Mouse (Mus musculus) gastrocnemius, postnatal 36 days (tissue): ENCODE data around the gene Itpkb. TPM values are rescaled to one million over a fixed set of nuclear protein-coding genes. Genes with fewer than 3 reads are reported as not detected.
A peak's percentile ranks its signal among the peaks of the same experiment; 100 is the strongest.

Experiments
- DNase-seq, 2 experiments: peaks; one replicate each; pipeline ENCODE4 v3.0.0; 2022
- intact Hi-C: fragments of 180-260 bp; cut with DNase I; formaldehyde crosslinking; loops from one replicate; pipeline ENCODE4 v1.15.1; 2025
- total RNA-seq, 2 experiments: library from RNA; stranded (reverse); gene quantifications; 2 replicates each; pipeline ENCODE4 v1.2.3; 2021

The Itpkb gene
- total RNA-seq, 2 experiments from 2014 or later = 16.0 to 18.2 TPM

DNA sequence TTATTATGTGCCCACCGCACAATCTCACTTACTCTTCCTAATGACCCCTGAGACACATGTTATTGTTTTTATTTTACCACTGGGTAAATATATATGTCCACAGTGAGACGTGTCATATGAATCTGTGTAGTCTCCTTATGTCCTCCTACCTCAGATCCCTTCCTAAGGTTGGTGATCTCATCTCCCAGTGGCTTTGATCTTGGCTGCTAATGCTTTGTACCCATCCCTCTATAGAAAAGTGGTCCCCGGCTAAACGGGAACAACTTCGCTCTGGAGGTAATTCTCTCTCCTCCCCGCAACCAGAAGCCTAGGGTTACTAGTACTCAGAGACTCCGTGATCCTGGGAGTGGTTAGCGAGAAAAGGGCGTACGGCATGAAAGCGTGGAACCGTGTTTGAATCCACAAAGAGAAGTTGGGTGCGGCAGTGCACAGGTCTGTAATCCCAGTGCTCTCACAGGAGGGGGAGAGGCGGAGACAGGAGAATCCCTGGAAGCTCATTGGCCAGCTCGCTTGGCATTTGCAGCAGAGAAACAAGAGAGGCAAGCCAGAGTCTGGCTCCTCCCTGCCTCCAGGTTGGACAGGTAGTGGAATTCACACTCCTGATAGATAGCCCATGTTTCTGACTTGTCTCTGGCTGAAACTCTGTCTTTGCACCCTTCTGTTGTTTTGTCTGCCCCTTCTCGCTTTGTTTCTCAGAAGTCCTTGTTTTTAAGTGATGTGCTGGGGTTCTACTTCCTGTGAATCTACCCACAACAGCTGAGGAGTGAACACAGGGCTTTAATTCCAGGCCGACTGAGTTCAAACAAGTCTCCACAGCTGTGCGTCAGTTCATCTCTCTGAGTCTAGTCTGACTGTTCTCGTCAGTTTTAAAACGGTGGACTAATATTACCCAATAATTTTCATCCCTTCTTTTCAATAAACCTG lies 16.5 kb upstream of the Itpkb start:
- intact Hi-C loops = no loop called here
- DNase-seq = no peak

DNA sequence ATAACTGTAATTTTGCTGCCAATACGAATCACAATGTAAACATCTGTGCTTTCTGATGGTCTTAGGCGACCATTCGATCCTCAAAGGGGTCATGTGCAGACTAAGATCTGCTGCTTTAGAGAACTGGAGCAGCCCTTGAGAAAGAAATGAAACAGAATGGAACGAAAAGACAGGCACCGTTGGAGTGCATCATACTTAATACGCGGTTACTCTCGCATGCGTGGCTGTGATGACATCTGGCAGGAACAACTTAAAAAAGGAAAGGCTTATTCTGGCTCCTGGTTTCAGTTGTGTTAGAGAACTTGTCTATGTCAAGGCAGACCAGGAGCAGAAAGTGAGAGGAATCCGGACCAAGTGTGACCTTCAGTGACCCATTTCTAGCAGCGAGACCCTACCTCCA lies 15.6 kb upstream of the Itpkb start:
- DNase-seq = no peak
- intact Hi-C loops = no loop called here

DNA sequence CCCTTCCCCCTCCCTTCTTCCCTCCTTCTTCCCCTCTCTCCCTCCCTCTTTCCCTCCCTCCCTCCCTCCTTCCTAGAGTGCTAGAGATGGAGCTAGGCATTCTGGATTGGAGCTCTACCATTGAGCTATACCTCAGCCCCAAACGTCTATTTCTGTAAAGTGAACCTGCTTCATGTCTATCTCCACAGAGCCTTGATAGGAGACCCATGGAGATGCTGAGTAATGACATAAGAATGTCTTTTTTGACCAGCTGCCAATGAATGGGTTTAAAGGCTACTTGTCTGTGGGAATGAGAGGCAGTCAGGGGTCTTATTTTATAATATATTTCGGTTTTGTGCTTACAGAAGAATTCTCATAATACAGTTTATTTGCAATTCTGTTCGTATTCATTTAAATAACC lies 15.2 kb upstream of the Itpkb start:
- intact Hi-C loops = no loop called here
- DNase-seq = no peak

DNA sequence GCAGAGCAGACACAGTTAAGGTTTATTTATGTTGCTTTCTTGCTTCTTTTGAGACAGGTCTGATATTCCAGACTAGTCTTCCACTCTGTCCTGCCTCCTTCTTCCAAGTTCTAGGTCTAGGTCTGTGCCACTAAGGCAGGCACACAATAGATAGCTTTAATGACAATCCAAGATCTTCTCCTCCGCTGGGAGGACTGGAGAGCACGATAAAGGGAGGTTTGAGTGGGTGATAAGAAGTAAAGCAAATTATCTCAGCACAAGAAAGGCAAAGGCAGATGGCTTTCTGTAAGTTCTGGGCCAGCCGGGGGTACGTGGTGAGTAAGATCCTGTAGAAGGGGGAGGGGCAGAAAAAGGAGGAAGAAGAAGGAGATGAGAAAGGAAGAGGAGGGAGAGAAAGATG lies 12.8 kb upstream of the Itpkb start:
- no peak for DNase-seq
- intact Hi-C loops = no loop called here

DNA sequence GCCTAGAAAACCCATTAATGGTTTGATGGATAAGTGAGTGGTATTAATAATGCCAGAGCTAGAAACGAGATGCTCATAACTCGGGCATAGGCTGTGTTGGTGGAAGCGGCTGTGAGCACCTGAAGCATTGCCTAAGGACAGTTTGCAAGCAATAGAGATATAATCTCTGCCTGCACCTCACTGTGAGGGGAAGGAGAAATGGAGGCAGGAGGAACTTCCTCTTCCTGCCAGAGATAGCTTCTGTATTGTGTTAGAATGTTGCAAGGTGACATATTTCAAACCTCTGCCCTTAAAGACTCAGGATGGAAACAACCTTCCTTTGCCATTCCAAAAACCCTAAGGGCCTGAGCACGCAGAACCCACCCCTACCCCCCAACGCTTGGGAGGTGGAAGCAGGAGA lies 11.9 kb upstream of the Itpkb start:
- no peak for DNase-seq
- intact Hi-C loops = no loop called here

DNA sequence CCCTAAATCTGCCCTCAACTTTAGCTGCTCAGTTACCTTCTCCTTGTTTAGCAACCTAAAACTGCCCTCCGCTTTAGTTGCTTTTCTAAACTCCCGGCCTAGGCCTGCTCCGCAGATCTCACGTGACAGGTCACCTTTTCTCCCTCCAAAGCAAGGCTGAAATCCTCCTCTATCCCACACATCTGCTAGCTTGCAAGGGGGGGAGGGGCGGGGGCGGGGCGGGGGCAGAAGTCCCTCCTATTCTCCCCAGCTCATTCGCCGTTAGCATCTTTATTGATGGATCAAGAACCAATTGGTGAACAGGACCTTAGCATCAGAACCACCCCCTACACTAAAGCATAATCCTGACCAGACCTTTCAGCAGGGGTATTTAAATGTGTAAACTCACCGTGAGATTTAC lies 10.4 kb upstream of the Itpkb start:
- intact Hi-C loops = no loop called here
- DNase-seq = no peak

DNA sequence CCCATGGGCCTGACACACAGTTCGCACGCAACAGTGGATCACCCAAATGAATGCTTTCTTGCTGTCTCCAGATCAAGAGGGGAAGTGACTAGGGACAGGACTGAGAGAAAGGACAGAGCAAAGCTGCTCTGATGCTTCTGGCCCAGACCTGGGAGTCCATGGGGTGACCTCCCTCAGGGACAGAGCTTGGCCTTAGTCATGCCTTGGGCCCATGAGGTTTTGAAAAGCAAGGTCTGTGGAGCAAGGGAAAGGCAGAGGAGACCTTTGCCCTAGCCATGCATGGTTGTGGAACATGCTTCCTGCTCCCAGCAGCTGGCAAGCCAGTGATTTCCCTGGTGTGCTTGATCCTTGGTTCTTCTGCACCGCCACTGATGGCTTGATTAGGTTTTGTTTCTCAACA lies 7.4 kb upstream of the Itpkb start:
- intact Hi-C loops = no loop called here

DNA sequence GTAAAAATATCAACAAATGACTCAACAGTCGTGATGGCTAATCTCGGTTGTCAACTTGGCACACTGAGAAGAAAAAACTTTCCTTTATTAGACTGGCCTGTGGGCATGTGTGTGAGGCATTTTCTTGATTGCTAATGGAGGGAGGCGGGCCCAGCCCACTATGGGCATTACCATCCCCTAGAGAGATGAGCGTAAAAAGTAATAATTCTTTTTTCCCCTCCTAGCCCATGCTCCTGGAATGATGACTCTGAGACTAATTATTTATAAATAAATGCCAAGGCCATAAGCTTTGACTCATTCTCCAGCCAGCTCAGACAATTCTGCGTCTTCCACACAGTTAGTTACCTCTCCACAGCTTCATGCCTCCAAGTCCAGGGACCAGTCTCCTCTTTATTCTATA lies 6.8 kb upstream of the Itpkb start:
- intact Hi-C loops = no loop called here
- DNase-seq = no peak

More for the DNA sequence above, 7.4 kb upstream of the Itpkb start:
- no peak for DNase-seq

DNA sequence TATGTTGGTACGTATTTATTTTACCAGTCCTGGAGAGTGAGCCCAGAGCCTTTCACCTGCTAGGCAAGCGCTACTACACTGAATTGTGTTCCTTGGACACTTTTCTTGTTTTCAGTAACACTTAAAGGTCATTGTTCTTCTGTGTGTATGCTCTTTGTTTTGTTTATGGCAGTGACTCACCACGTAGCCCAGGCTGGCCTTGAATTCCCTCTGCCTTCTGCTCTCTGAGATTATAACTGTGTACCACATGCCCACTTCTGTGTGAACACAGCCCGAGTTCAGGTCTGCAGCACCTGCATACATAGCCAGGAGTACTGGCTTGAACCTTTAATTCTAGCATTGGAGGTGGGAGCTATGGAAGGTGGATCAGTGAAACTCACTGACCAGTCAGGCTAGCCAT lies 6.0 kb upstream of the Itpkb start:
- intact Hi-C loops = no loop called here

DNA sequence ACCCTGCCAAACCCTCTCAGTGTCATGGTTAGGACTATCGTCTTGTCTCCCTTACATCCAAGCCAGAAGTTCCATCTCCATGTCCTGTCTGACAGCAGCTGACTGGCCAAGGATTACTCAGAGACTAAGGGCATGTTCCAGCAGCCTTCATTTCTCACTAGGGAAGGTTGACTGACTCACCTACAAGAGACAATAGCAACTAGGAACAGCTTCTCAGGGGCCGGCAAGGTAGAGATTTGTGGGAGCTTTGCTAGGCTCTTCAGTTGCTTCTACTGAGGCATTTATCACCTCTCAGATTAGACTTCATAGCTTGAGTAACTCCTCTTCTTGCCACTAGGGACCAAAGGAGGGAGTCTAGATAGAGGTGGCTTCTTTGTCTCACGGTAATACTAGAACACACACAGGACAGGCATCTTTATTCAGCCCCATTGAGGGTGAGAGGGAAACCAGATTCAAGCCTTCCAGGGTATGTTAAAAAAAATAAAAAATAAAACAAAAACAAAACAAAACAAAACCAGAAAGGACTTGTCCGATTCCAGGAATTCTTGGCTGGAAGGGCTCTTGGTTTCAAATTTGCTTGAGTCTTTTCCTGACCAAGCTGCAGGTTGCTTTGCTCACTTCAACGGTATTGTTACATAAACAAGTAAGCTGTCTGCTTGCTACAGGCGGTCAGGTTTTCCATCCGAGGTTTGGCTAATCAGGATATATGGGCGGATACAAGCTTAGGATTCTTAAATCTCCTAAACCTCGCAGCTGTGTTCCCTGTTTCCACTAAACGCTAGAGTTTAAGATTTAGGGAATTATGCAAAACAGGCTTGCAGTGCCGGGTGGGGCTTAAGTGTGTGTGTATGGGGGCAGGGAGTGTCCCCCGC lies 1.3 kb upstream of the Itpkb start:
- intact Hi-C loops = no loop called here
- DNase-seq = no peak

More for the DNA sequence above, 6.0 kb upstream of the Itpkb start:
- no peak for DNase-seq

DNA sequence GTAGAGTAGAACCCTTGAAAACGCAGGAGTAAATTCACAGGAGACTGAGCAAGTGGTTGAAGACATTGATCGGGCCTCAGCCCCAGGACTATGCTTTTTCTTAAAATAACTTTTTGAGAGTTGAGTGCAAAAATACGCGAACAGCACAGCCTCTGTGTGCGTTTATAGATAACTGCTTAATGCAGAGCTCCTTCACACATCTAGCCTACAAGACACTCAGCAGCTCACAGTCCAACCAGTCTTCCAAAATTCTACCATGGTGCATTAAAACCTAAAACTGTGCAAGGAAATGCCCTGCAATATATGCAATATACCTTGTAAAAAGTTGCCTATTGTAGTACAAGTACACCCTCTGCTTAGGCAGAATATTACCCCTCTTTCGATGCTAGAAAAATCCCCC lies 579 bp upstream of the Itpkb start:
- intact Hi-C loops = loop anchor here (5.0 kb wide), 2 partner anchors 52 to 78 kb away; no protein-coding TSS in a partner anchor
- DNase-seq = no peak

DNA sequence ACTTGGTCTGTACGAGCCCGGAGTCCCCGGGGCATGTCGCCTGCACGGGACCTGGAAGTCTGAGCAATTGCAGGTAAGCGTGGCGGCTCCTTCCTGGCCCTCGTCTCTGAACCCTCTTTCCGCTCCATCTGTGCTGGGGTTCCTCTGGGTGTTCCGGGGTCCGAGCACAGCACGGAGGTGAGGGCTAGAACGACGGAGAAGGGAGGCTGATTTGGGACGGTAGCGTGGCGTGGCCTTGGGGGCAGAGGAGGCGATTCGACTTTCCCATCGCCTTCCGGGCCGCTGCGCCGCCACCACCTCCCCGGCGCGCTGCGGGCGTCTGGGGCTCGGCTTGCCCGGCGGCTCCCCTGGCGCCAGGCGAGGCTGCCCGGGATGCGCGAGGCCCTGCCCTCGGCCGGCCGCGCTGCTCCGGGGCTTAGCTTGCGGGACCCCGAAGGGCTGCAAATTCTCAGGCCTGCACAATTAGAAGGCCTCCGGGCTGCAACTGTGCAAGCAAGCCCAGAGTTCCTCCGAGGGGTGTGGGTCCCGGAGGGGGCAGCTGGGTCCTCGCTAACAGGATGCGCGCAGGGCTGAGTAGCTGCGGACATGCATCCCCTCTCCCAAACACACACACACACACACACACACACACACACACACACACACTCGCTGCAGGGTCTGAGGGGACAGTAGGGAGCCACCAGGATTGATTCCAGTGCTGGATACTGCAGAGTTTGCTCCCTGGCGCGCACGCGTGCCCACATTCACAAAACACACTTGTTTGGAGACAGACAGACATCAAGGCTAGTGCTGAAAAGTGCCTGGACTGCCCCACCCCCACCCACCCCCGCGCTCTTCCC lies 641 bp downstream of the Itpkb start:
- intact Hi-C loops = loop anchor here (5.0 kb wide), 2 partner anchors 54 to 76 kb away; no protein-coding TSS in a partner anchor
- DNase-seq = peak; percentile 28 to 46

DNA sequence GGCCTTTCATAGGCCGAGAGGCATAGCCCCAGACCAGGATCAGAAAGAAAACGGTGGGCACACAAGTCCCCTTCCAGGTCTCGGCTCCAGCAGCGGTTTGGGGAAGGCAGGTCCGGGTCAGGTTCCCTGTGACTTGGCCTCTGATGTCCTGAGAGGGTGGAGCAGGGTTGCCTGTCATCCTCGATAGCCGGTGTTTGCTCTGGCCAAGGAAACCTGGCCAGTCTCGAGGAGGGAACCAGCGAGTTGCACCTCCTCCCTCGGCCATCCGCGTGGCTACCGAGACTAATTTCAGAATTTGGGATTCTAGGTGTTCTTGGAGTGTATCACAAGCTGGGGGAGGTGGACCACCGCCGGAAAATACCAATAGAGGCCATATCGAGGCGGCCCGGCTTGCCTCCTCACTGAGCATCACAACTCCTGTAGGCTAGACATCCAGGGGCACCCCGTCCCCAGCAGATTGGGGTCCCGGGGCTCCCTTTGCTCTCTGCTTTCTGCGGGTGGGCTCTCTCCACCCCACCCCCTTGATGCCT lies 1.3 kb downstream of the Itpkb start:
- intact Hi-C loops = loop anchor here (5.0 kb wide), 2 partner anchors 54 to 76 kb away; no protein-coding TSS in a partner anchor
- peak in 1 of 2 experiments; percentile 34 for DNase-seq

DNA sequence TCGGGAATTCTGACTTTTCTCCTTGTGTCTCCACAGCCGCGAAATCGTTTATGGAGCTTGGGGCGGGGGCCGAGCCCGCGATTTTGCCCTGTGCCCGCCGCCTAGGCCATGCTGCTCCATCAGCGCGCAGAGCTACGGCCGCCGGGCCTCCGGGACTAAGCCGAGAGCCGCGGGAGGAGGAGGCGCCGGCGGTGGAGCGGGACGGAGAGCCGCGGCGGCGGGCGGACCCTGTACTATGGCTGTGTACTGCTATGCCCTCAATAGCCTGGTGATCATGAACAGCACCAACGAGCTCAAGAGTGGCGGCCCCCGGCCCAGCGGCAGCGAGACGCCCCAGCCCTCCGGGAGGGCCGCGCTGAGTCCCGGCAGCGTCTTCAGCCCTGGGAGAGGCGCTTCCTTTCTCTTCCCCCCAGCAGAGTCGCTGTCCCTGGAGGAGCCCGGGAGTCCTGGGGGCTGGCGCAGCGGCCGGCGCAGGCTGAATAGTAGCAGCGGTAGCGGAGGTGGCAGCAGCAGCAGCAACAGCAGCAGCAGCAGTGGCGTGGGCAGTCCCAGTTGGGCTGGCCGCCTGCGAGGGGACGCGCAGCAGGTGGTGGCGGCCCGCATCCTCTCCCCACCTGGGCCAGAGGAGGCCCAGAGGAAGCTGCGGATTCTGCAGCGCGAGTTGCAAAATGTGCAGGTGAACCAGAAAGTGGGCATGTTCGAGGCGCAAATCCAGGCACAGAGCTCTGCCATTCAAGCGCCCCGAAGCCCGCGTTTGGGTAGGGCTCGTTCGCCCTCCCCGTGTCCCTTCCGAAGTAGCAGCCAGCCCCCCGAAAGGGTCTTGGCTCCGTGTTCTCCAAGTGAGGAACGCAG lies 2.0 kb downstream of the Itpkb start:
- intact Hi-C loops = loop anchor here (5.0 kb wide), 2 partner anchors 55 to 75 kb away; no protein-coding TSS in a partner anchor
- DNase-seq = no peak

DNA sequence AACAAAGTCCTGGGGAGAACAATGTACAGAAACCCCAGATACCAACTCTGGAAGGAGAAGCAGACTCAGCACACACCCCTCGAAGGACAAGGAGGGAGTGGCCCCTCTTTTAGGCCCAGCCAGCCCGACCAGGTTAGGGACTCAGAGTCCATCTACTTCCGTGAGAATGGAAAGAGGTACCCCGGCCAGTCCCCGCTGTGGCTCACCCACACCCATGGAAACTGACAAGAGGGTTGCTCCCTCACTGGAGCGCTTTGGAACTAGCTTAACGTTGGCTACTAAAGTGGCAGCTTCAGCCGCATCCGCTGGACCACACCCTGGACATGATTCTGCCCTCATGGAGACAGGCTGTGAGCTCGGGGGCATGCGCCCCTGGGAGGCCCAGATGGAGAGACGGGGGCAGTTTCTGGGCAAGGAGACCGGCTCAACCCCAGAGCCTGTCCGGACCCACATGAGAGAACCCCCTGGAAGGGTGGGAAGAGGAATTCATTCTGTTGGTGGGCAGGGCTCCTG lies 2.7 kb downstream of the Itpkb start:
- intact Hi-C loops = loop anchor here (5.0 kb wide), 2 partner anchors 56 to 74 kb away; no protein-coding TSS in a partner anchor

DNA sequence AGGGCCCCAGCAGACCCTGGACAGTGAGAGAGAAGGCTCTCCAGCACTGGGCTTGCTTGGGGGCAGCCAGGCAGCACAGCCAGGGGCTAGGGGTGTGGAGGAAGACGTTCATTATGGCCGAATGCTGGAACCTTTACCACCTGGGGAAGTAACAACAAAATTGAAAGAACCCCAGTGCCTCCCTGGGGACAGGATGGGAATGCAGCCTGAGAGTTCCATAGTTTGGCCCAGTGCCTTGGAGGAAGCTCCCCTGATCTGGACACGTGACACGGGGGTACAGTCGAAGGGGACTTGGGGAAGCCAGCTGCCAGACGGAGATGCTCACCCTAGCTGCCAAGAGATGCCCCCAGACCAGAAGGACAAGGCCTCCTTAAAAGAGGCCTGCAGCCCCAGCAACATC lies 3.3 kb downstream of the Itpkb start:
- no peak for DNase-seq
- intact Hi-C loops = loop anchor here (5.0 kb wide), 2 partner anchors 56 to 74 kb away; no protein-coding TSS in a partner anchor

More for the DNA sequence above, 2.7 kb downstream of the Itpkb start:
- DNase-seq = no peak

DNA sequence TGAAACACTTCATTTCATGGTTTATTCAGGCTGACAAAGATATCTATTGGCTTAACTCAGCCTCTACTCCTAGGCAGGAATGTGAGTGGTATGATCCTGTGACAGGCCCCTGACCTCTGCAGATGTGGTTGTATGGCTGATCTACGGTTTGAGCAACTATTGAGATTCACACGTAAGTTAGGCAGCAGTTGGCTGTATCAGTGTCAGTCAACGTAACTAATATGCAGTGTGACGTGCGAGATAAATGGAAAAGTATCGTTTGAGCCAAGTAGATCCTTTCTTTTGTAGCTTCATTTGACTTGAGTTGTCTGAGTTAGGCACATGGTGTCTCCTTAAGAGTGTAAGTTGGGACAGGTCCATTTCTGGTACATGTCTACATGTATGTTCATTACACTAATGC lies 4.3 kb downstream of the Itpkb start:
- DNase-seq = no peak
- intact Hi-C loops = loop anchor here (5.0 kb wide), 2 partner anchors 57 to 73 kb away; no protein-coding TSS in a partner anchor

DNA sequence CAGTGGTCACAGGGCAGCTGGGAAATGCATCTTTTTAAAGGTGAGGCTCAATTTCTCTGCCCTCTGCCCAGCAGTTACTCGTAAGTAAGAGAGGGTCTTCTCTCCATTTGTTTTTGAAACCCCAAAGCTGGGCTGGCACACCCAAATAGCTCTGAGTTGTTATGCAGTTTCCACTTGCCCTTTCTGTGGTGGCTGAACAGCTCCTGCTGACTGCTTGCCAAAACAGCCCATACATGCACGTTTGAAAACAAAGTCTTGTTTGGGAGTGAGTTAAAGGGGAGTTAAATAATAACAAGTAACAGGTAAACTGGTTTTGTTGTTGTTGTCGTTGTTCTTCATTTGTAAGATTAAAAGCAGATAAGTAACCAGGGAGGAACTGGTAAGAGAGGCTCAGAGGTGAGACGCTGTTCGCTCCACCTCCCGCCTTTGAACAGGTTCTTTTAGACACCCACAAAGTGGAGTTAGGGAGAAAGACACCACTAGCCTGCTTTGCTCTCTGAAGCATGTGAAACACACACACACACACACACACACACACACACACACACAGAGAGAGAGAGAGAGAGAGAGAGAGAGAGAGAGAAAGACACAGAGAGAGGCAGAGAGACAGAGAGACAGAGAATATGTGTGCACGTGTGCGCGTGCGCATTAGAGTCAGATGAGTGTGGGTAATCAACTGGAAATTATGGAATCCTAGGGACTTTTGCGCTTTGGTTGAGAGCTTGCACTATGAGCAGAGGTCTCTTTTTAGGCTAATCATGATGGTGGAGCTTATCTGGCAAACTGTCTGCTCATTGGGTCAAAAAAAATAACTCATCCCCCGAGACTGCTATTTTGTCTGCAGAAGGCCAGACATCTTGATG lies 5.5 kb downstream of the Itpkb start:
- intact Hi-C loops = no loop called here
- DNase-seq = no peak
